Mouse (Mus musculus): ENCODE data around the gene Unc13d. TPM values are rescaled to one million over a fixed set of nuclear protein-coding genes. Genes with fewer than 3 reads are reported as not detected.

Unc13d gene
- polyA plus RNA-seq, 1 experiment = 56.4 TPM

DNA sequence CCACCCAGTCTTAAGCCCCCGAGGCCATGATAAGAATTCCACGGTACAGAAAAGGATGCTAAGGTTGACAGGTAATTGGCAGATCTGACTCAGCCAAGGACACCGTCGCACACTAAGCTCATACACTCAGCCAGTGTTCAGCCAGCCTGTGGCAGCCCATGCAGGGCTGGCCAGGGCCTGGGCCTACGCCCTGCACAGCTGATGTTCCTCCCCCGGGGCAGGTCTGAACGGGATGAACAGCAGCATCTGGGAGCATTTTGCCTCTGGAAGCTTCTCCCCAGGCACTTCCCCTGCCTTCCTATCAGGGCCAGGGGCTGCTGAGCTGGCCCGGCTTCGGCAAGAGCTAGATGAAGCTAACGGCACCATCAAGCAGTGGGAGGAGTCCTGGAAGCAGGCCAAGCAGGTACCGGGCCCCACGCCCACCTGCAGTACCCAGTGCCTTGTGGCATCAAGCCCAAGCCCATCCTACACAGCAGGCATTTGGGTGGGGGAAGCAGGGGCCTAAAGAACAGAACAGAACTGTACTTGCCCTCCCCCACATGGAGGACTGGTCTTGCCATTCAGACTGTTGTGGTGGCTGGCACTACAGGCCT lies 19.6 kb downstream of the Unc13d start:
- Histone ChIP-seq H3K4me3 (replicated peaks; ENCODE audit: extremely low read depth, low read depth, low read length) (no peak overlapping the region), H3K4me1 (ENCODE audit: control insufficient read depth, insufficient read depth, low read length) (no peaks in the 10 kb centered on the region; the same call in 1 of the 2 replicates)
- 75% methylated on average over 12 of the region's 12 CpGs for WGBS
- no peak for DNase-seq
- no peak for TF ChIP-seq POLR2A (IDR thresholded peaks at IDR 0.05; ENCODE audit: borderline replicate concordance, extremely low read depth, low read depth, low read length)

DNA sequence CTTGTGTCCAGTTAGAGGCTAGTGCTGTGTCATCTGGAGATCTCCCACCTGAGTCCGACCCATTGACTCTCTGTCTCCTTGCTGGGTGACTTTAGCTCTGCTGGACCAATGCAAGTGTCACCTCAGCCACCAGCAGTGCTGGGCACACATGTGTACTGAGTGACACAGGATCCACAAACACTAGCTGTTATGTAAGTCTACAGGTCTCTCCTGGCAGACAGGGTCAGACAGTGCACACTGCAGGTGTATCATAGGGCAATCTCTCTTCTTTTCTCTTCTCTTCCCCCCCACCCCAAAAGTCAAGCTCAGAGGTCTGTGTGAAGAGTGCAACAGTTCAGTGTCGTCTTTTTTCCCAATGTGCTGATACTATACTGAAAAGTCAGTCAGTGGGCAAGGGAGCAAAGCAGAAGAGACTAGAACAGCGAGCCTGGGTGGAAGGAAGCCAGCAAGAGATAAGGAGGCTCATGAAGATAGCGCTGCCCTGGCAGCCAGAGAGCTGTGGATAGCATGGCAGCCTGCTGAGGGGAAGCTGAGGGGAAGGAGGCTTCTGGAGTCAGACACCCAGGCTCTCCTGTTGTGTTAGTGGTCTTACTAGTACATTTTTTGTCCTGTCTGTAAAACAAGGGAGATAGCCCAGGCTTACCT lies 20.4 kb downstream of the Unc13d start:
- Histone ChIP-seq H3K4me3 (replicated peaks; ENCODE audit: extremely low read depth, low read depth, low read length) (no peak overlapping the region), H3K4me1 (ENCODE audit: control insufficient read depth, insufficient read depth, low read length) (no peaks in the 10 kb centered on the region; the same call in 1 of the 2 replicates)
- TF ChIP-seq CTCF (IDR thresholded peaks at IDR 0.05; ENCODE audit: insufficient read depth, low read length) = no peak
- TF ChIP-seq POLR2A (IDR thresholded peaks at IDR 0.05; ENCODE audit: borderline replicate concordance, extremely low read depth, low read depth, low read length) = no peak
- 67% methylated on average over 4 of the region's 4 CpGs for WGBS
- no peak for DNase-seq

DNA sequence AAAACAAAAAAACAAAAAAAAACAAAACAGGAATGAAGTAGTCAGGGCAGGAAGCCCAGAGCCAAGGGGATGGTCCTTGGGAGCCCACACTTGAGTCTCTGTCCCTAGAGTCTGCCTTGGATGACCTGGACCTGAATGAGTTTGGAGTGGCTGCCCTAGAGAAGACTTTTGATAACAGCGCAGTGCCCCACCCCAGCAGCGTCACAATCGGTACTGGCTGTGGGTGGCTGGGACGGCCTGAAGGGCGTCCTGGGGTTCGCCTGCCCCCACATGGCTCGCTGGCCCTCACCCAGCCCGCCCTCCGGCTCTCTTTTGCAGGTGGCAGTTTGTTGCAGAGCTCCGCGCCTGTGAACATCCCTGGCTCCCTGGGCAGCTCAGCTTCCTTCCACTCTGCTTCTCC lies 21.9 kb downstream of the Unc13d start:
- Histone ChIP-seq H3K4me3 (replicated peaks; ENCODE audit: extremely low read depth, low read depth, low read length) (no peak overlapping the region), H3K4me1 (ENCODE audit: control insufficient read depth, insufficient read depth, low read length) (peaks cover 4% of the 10 kb centered on the region; the same call in 1 of the 2 replicates)
- WGBS = 92% methylated on average over 11 of the region's 11 CpGs
- DNase-seq = no peak
- TF ChIP-seq POLR2A (IDR thresholded peaks at IDR 0.05; ENCODE audit: borderline replicate concordance, extremely low read depth, low read depth, low read length) (no peak), CTCF (IDR thresholded peaks at IDR 0.05; ENCODE audit: insufficient read depth, low read length) (no peak)

DNA sequence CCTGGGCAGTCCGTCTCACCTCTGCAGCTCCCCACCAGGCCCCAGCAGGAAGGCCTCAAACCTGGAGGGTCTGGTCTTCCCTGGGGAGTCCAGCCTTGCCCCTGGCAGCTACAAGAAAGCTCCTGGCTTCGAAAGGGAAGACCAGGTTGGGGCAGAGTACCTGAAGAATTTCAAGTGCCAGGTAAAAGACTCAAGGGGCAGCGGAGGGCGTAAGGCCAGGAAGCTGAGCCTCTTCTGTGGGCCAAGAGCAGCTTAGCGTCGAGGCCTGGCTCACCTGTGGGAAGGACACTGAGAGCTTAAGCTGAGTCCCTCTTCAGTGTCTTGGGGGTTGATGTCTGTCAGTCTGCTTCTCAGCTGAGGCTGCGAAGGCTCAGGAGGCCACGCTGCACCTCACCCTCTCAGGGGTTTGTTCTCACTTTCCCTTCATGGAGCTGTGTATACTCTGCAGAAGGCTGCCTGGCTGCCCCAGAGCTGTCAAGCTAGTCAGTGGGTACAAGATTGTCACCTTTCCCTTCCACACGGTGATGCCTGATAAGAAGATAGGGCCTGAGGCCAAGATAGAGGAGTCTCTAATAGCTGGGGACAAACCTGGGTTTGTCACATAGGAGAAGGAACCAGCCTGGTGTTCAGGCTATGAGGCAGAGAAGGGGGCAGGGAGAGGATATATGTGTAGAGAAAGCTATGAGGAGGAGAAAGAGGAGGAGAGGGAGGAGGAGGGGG lies 24.1 kb downstream of the Unc13d start:
- WGBS = 73% methylated on average over 9 of the region's 9 CpGs
- no peak for TF ChIP-seq CTCF (IDR thresholded peaks at IDR 0.05; ENCODE audit: insufficient read depth, low read length)
- no peak for TF ChIP-seq POLR2A (IDR thresholded peaks at IDR 0.05; ENCODE audit: borderline replicate concordance, extremely low read depth, low read depth, low read length)
- DNase-seq = peak; percentile 74
- Histone ChIP-seq H3K4me3 (replicated peaks; ENCODE audit: extremely low read depth, low read depth, low read length) (no peak overlapping the region), H3K4me1 (ENCODE audit: control insufficient read depth, insufficient read depth, low read length) (peaks cover 11% of the 10 kb centered on the region; the same call in 1 of the 2 replicates)

DNA sequence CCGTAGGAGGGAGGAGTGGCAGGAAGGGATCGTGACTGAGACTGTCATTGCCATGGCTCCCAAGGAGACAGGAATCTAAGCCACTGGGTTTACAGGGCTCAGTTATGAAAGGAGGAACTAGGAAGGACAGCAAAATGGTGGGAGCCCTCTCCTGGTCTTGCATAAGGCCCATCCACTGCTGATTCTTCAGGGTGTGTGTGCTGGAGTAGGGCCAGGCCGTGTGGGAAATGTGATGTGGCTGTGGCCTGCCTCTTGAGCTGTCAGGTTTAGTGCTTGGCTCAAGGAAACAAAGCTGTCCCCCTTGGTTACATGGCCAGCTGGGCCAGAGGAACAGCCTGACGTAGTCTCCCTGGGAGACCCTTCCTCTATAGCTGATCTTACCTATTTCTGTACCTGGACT lies 27.6 kb downstream of the Unc13d start:
- 67% methylated on average over 4 of the region's 4 CpGs for WGBS
- no peak for DNase-seq
- Histone ChIP-seq H3K4me1 (ENCODE audit: control insufficient read depth, insufficient read depth, low read length) (peaks cover 11% of the 10 kb centered on the region; the same call in 1 of the 2 replicates), H3K4me3 (replicated peaks; ENCODE audit: extremely low read depth, low read depth, low read length) (no peak overlapping the region)
- no peak for TF ChIP-seq CTCF (IDR thresholded peaks at IDR 0.05; ENCODE audit: insufficient read depth, low read length)
- no peak for TF ChIP-seq POLR2A (IDR thresholded peaks at IDR 0.05; ENCODE audit: borderline replicate concordance, extremely low read depth, low read depth, low read length)

DNA sequence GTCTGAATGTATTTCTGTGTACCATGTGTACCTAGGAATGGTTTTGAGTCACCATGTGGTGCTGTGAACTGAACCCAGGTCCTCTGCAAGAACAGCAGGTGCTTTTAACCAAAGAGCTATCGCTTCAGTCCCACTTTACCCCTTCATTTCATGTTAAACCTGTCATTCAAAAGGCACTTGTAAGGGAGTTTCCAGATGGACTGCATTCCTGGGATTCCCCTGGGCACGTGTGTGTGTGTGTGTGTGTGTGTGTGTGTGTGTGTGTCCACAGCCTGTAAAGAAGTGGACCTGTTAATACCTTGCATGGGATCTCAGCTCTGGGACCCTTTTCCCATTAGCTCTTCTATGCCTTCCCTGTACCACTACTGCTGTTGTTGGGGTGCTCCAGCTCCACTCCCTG lies 28.2 kb downstream of the Unc13d start:
- Histone ChIP-seq H3K4me1 (ENCODE audit: control insufficient read depth, insufficient read depth, low read length) (peaks cover 11% of the 10 kb centered on the region; the same call in 1 of the 2 replicates), H3K4me3 (replicated peaks; ENCODE audit: extremely low read depth, low read depth, low read length) (no peak overlapping the region)
- 71% methylated on average over 2 of the region's 2 CpGs for WGBS
- no peak for DNase-seq
- no peak for TF ChIP-seq CTCF (IDR thresholded peaks at IDR 0.05; ENCODE audit: insufficient read depth, low read length)
- TF ChIP-seq POLR2A (IDR thresholded peaks at IDR 0.05; ENCODE audit: borderline replicate concordance, extremely low read depth, low read depth, low read length) = no peak

DNA sequence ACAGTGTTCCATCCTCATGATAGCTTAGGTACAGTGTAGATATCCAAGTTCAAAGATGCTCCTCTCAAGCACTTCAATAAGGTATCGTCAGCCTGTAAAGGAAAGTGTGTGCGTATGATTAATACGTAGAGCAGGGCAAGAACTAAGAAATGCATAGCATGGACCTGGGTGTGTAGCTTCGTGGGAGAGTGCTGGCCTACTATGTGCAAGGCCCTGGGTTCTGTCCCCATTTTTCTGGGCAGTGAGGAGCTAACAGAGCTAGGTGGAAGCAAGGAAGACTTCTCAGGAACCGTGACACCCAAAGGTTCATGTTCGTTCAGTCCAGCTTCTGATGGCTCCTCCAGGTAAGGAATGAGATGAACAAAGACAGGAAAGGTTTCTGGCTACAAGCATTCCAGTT lies 32.6 kb downstream of the Unc13d start:
- Histone ChIP-seq H3K4me3 (replicated peaks; ENCODE audit: extremely low read depth, low read depth, low read length) (no peak overlapping the region), H3K4me1 (ENCODE audit: control insufficient read depth, insufficient read depth, low read length) (peaks cover 4% of the 10 kb centered on the region; the same call in 1 of the 2 replicates)
- WGBS = 93% methylated on average over 6 of the region's 6 CpGs
- DNase-seq = no peak
- no peak for TF ChIP-seq CTCF (IDR thresholded peaks at IDR 0.05; ENCODE audit: insufficient read depth, low read length)
- no peak for TF ChIP-seq POLR2A (IDR thresholded peaks at IDR 0.05; ENCODE audit: borderline replicate concordance, extremely low read depth, low read depth, low read length)

DNA sequence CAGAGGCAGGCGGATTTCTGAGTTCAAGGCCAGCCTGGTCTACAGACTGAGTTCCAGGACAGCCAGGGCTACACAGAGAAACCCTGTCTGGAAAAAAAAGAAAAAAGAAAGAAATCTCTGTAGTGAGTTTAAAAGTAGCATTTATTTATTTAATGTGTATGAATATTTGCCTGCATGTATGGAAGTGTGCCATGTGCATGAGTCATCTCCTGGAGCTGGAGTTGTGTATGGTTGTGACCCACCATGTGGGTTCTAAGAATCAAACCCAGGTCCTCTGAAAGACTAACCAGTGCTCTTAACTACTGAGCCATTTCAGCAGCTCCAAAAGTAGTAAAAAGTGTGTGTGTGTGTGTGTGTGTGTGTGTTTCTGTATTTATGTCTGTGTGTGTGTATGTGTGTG lies 34.5 kb downstream of the Unc13d start:
- TF ChIP-seq CTCF (IDR thresholded peaks at IDR 0.05; ENCODE audit: insufficient read depth, low read length) (no peak), POLR2A (IDR thresholded peaks at IDR 0.05; ENCODE audit: borderline replicate concordance, extremely low read depth, low read depth, low read length) (no peak)
- H3K4me3 ChIP-seq (replicated peaks; ENCODE audit: extremely low read depth, low read depth, low read length) = no peak overlapping the region
- 100% methylated on average over 1 of the region's 1 CpGs for WGBS
- no peak for DNase-seq
- H3K4me1 ChIP-seq (ENCODE audit: control insufficient read depth, insufficient read depth, low read length) = 0 out of 2 replicates have a peak, but pooled peaks cover 2% of the 10 kb centered on the region

DNA sequence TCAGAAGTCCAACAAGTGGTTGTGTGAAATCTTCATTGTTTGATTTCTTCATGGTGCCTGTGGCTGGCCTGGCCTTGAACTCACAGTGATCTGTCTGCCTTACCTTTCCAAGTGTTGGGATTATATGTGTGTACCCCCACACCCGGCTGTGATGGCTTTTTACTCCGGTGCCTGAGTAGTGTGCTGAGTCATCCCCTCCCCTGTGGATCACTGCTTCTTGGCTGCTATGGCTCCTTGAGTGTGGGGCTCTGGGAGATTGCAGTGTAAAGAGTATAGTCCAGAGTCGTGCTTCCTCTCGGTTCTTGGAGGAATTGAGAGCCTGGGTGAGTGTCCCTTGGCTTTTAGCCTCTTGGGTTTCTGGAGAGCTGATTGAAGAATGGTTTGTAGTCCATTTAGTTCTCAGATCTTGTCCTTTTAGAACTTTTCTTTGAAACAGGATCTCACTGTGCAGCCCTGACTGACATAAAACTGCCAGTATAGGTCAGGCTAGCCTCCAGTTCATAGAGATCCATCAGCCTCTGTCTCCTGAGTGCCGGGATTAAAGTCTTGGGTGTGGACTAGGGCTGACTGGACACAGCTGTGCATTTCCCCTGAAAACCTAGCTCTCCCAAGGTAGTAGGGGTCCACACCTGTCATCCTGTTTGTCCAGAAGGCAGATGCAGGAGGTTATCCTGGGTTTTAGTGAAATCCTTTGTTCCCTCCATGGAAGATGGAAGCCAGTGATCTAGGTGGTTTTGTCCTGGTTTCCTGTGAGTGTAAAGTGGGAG lies 35.2 kb downstream of the Unc13d start:
- H3K4me3 ChIP-seq (replicated peaks; ENCODE audit: extremely low read depth, low read depth, low read length) = no peak overlapping the region
- 63% methylated on average over 5 of the region's 5 CpGs for WGBS
- H3K4me1 ChIP-seq (ENCODE audit: control insufficient read depth, insufficient read depth, low read length) = 0 out of 2 replicates have a peak, but pooled peaks cover 2% of the 10 kb centered on the region
- no peak for TF ChIP-seq CTCF (IDR thresholded peaks at IDR 0.05; ENCODE audit: insufficient read depth, low read length)
- TF ChIP-seq POLR2A (IDR thresholded peaks at IDR 0.05; ENCODE audit: borderline replicate concordance, extremely low read depth, low read depth, low read length) = no peak
- DNase-seq = no peak

Measured in lung, adult 2 months (tissue).